Mouse (Mus musculus): Measurements from ENCODE around the gene Crabp2.

- TF ChIP-seq CTCF (IDR thresholded peaks at IDR 0.05; ENCODE audit: extremely low read depth, insufficient read length, insufficient replicate concordance, low read depth, low read length), result peak; percentile 29; the same call in 1 of the 2 replicates
- TF ChIP-seq POLR2A (IDR thresholded peaks at IDR 0.05; ENCODE audit: low read depth, low read length), result no peak
These were observed 21.9 kb downstream of the Crabp2 start for GRCm38 (mm10) chr3:87970184-87970938.

Data from small intestine, adult 2 months (tissue).